Mouse (Mus musculus) intestine, postnatal 0 days (tissue): Measurements from ENCODE around the gene Fam193b. TPM values are rescaled to one million over a fixed set of nuclear protein-coding genes. Genes with fewer than 3 reads are reported as not detected.
A peak's percentile ranks its signal among the peaks of the same experiment; 100 is the strongest.
"Not testable (repeated sequence)": the region's sequence is repeated elsewhere in the genome, so short reads cannot be mapped to it uniquely, and the experiment has no call there.

Experiments used
- ATAC-seq: fragments of 200-750 bp; cut with Nextera tagmentation; 2 replicates; pipeline ENCODE4 v1.8.0; 2017; ENCODE audit warnings: mild to moderate bottlenecking, moderate TSS enrichment, moderate library complexity
- H3K27ac ChIP-seq: fragments of 300-500 bp; sonication (generic); 2 replicates; pipeline ENCODE4 v1.5.1; 2014; ENCODE audit warnings: mild to moderate bottlenecking, low read depth, low read length, moderate library complexity
- H3K27me3 ChIP-seq: fragments of 300-500 bp; sonication (generic); replicated peaks from 2 replicates; pipeline ENCODE4 v1.6.1; 2014; ENCODE audit warnings: low read length, mixed read lengths; ENCODE audit not compliant: control insufficient read depth, insufficient read depth
- H3K36me3 ChIP-seq: fragments of 300-500 bp; sonication (generic); 2 replicates; pipeline ENCODE4 v1.6.1; 2014; ENCODE audit warnings: mild to moderate bottlenecking, moderate library complexity; ENCODE audit not compliant: control insufficient read depth, insufficient read depth
- H3K4me1 ChIP-seq: fragments of 300-500 bp; sonication (generic); replicated peaks from 2 replicates; pipeline ENCODE4 v1.6.1; 2014; ENCODE audit warnings: antibody characterized with exemption, low read length, mixed read lengths; ENCODE audit not compliant: control insufficient read depth, insufficient read depth
- H3K4me2 ChIP-seq: fragments of 300-500 bp; sonication (generic); replicated peaks from 2 replicates; pipeline ENCODE4 v1.6.1; 2014; ENCODE audit warnings: low read depth, mild to moderate bottlenecking, moderate library complexity
- H3K4me3 ChIP-seq: fragments of 300-500 bp; sonication (generic); 2 replicates; pipeline ENCODE4 v1.5.1; 2014; ENCODE audit warnings: low read depth, low read length
- H3K9ac ChIP-seq: fragments of 300-500 bp; sonication (generic); 2 replicates; pipeline ENCODE4 v1.6.1; 2014; ENCODE audit warnings: mild to moderate bottlenecking, low read depth, low read length
- H3K9me3 ChIP-seq: fragments of 300-500 bp; sonication (generic); 2 replicates; pipeline ENCODE4 v1.6.1; 2016; ENCODE audit warnings: mixed run types; ENCODE audit not compliant: control insufficient read depth
- CTCF ChIP-seq: sonication (generic); IDR thresholded peaks from 2 replicates; pipeline ENCODE4 v1.5.1; 2016; ENCODE audit warnings: low read depth, mild to moderate bottlenecking, control low read depth, antibody characterized with exemption, moderate library complexity
- WGBS: fragments of 180-500 bp; shearing (Covaris S2); extraction: QIAGEN DNeasy Blood & Tissue Kit; methylation state at CpG from one replicate; pipeline ENCODE4 v1.1.7; 2014; 5-methylcytosine and 5-hydroxymethylcytosine counted together
- polyA plus RNA-seq: library from polyadenylated mRNA; unstranded; fragments of >200 nt; fragmentation: Nextera tagmentation; extraction: Ambion mirVana; gene quantifications from 2 replicates; pipeline ENCODE4 v1.2.1, GENCODE M21; 2015

The Fam193b gene
- polyA plus RNA-seq, 1 experiment from 2014 or later = 10.3 TPM

- Histone ChIP-seq H3K4me1 (no peaks in the 10 kb centered on the region), H3K27me3 (no peaks in the 10 kb centered on the region), H3K4me2 (no peak overlapping the region), H3K9ac (no peak overlapping the region), H3K4me3 (no peak overlapping the region), H3K27ac (no peak overlapping the region), H3K9me3 (peaks cover 2% of the 10 kb centered on the region; the same call in 1 of the 2 replicates), H3K36me3 (no peaks in the 10 kb centered on the region)
- TF ChIP-seq CTCF = no peak
- 50% methylated on average over 5 of the region's 5 CpGs for WGBS
- no peak for ATAC-seq
Measured at GRCm38 (mm10) chr13:55575932-55576331, 5.0 kb upstream of the Fam193b start.

GRCm38 (mm10) chr13:55574321-55574720, 3.4 kb upstream of the Fam193b start:
- Histone ChIP-seq H3K27me3 (no peaks in the 10 kb centered on the region), H3K36me3 (no peaks in the 10 kb centered on the region), H3K9ac (no peak overlapping the region), H3K4me3 (no peak overlapping the region), H3K4me2 (no peak overlapping the region), H3K9me3 (peaks cover 2% of the 10 kb centered on the region; the same call in 1 of the 2 replicates), H3K4me1 (no peaks in the 10 kb centered on the region), H3K27ac (no peak overlapping the region)
- ATAC-seq = no peak
- no peak for TF ChIP-seq CTCF
- WGBS = 70% methylated on average over 5 of the region's 5 CpGs

- H3K4me2 ChIP-seq = no peak within 1 kb of the TSS
- no peaks in the 10 kb centered on the region for H3K27me3 ChIP-seq
- no peak within 1 kb of the TSS for H3K27ac ChIP-seq
- H3K36me3 ChIP-seq = no peaks in the 10 kb centered on the region
- H3K4me3 ChIP-seq = no peak within 1 kb of the TSS
- WGBS = 96% methylated on average over 2 of the region's 2 CpGs
- ATAC-seq = no peak
- no peaks in the 10 kb centered on the region for H3K9me3 ChIP-seq
- no peaks in the 10 kb centered on the region for H3K4me1 ChIP-seq
- H3K9ac ChIP-seq = no peak within 1 kb of the TSS
- TF ChIP-seq CTCF = no peak
Measured at GRCm38 (mm10) chr13:55573432-55573831, 2.5 kb upstream of the Fam193b start, which contains the start of gene Tmed9. Gene Tmed9 (plus strand): TSS chr13:55573732.

GRCm38 (mm10) chr13:55571977-55572376, 1.1 kb upstream of the Fam193b start:
- Histone ChIP-seq H3K27ac (no peak overlapping the region), H3K9ac (no peak overlapping the region), H3K9me3 (no peaks in the 10 kb centered on the region), H3K36me3 (peaks cover 3% of the 10 kb centered on the region; the same call in 1 of the 2 replicates), H3K4me2 (no peak overlapping the region), H3K4me1 (no peaks in the 10 kb centered on the region), H3K4me3 (no peak overlapping the region), H3K27me3 (no peaks in the 10 kb centered on the region)
- 78% methylated on average over 2 of the region's 2 CpGs for WGBS
- TF ChIP-seq CTCF = no peak
- ATAC-seq = no peak

- peak overlapping the region; percentile 90 for H3K9ac ChIP-seq
- H3K27ac ChIP-seq = peak overlapping the region; percentile 77
- H3K4me2 ChIP-seq = peak overlapping the region; percentile 89
- no peak for TF ChIP-seq CTCF
- H3K4me3 ChIP-seq = peak overlapping the region; percentile 93
- H3K27me3 ChIP-seq = no peaks in the 10 kb centered on the region
- peaks cover 6% of the 10 kb centered on the region; the same call in 1 of the 2 replicates for H3K36me3 ChIP-seq
- no peaks in the 10 kb centered on the region for H3K4me1 ChIP-seq
- no peaks in the 10 kb centered on the region for H3K9me3 ChIP-seq
- peak; percentile 53 for ATAC-seq
- WGBS = under 1% methylated on average over 33 of the region's 47 CpGs
Measured at GRCm38 (mm10) chr13:55570286-55570973, 490 bp downstream of the Fam193b start.

GRCm38 (mm10) chr13:55569726-55570285, 1.1 kb downstream of the Fam193b start:
- WGBS = 11% methylated on average over 15 of the region's 16 CpGs

GRCm38 (mm10) chr13:55568524-55568923, 2.4 kb downstream of the Fam193b start:
- H3K27me3 ChIP-seq, H3K9me3 ChIP-seq, H3K9ac ChIP-seq, ATAC-seq, H3K4me1 ChIP-seq, H3K36me3 ChIP-seq, H3K27ac ChIP-seq, H3K4me3 ChIP-seq, H3K4me2 ChIP-seq: not testable (repeated sequence)
- 67% methylated on average over 4 of the region's 4 CpGs for WGBS

More at GRCm38 (mm10) chr13:55569726-55570285, 1.1 kb downstream of the Fam193b start:
- Histone ChIP-seq H3K27ac (no peak overlapping the region), H3K4me1 (no peaks in the 10 kb centered on the region), H3K9me3 (no peaks in the 10 kb centered on the region), H3K27me3 (no peaks in the 10 kb centered on the region), H3K4me3 (peak overlapping the region; percentile 93), H3K4me2 (peak overlapping the region; percentile 89), H3K9ac (peak overlapping the region; percentile 90), H3K36me3 (peaks cover 6% of the 10 kb centered on the region; the same call in 1 of the 2 replicates)
- no peak for TF ChIP-seq CTCF
- no peak for ATAC-seq
